Mouse (Mus musculus) forebrain, embryonic 14.5 days (tissue): ENCODE measurements around the gene Mafg. TPM values are rescaled to one million over a fixed set of nuclear protein-coding genes. Genes with fewer than 3 reads are reported as not detected.

Experiments
- ATAC-seq: fragments of 200-750 bp; cut with Nextera tagmentation; 2 replicates; pipeline ENCODE4 v1.8.0; 2017; ENCODE audit warnings: mild to moderate bottlenecking, moderate library complexity
- DNase-seq: peaks from one replicate; pipeline ENCODE4 v3.0.0-alpha.2; 2015; ENCODE audit warnings: low spot score
- H3K27ac ChIP-seq: fragments of 300-500 bp; sonication (generic); 2 replicates; pipeline ENCODE4 v1.5.1; 2014; ENCODE audit warnings: low read depth, mild to moderate bottlenecking, control low read depth, low read length, moderate library complexity
- H3K27me3 ChIP-seq: fragments of 300-500 bp; sonication (generic); replicated peaks from 2 replicates; pipeline ENCODE4 v1.6.1; 2014; ENCODE audit warnings: low read length, control low read depth, mixed read lengths; ENCODE audit not compliant: control insufficient read depth, insufficient read depth
- H3K36me3 ChIP-seq: fragments of 300-500 bp; sonication (generic); 2 replicates; pipeline ENCODE4 v1.6.1; 2014; ENCODE audit warnings: low read length, control low read depth; ENCODE audit not compliant: control insufficient read depth, insufficient read depth
- H3K4me1 ChIP-seq: fragments of 300-500 bp; sonication (generic); 2 replicates; pipeline ENCODE4 v1.6.1; 2014; ENCODE audit warnings: antibody characterized with exemption, low read length, control low read depth; ENCODE audit not compliant: control insufficient read depth, insufficient read depth
- H3K4me2 ChIP-seq: fragments of 300-500 bp; sonication (generic); 2 replicates; pipeline ENCODE4 v1.6.1; 2014; ENCODE audit warnings: mild to moderate bottlenecking, control low read depth, low read length
- H3K4me3 ChIP-seq: fragments of 300-500 bp; sonication (generic); 2 replicates; pipeline ENCODE4 v1.5.1; 2014; ENCODE audit warnings: low read depth, low read length, control low read depth
- H3K9ac ChIP-seq: fragments of 300-500 bp; sonication (generic); 2 replicates; pipeline ENCODE4 v1.6.1; 2014; ENCODE audit warnings: mild to moderate bottlenecking, low read length, control low read depth, moderate library complexity
- H3K9me3 ChIP-seq: fragments of 300-500 bp; sonication (generic); replicated peaks from 2 replicates; pipeline ENCODE4 v1.6.1; 2016; ENCODE audit warnings: low read length, control low read depth, mixed read lengths; ENCODE audit not compliant: control insufficient read depth
- WGBS: fragments of 180-500 bp; shearing (Covaris S2); extraction: QIAGEN DNeasy Blood & Tissue Kit; methylation state at CpG from one replicate; pipeline ENCODE4 v1.1.7; 2014; 5-methylcytosine and 5-hydroxymethylcytosine counted together
- polyA plus RNA-seq: library from polyadenylated mRNA; unstranded; fragments of >200 nt; fragmentation: Nextera tagmentation; extraction: Ambion mirVana; gene quantifications from 2 replicates; pipeline ENCODE4 v1.2.1, GENCODE M21; 2014

Mafg gene
- polyA plus RNA-seq, 1 experiment from 2014 or later: 20.0 TPM

GRCm38 (mm10) chr11:120618619-120619535 is 14.5 kb downstream of the Mafg start:
- Histone ChIP-seq H3K4me3 (no peak overlapping the region), H3K27ac (no peak overlapping the region), H3K36me3 (peaks cover 58% of the 10 kb centered on the region), H3K4me1 (peaks cover 9% of the 10 kb centered on the region), H3K9me3 (no peaks in the 10 kb centered on the region), H3K9ac (no peak overlapping the region), H3K4me2 (no peak overlapping the region), H3K27me3 (no peaks in the 10 kb centered on the region)
- ATAC-seq (no peak), DNase-seq (no peak)
- WGBS: 93% methylated on average over 25 of the region's 25 CpGs

DNA sequence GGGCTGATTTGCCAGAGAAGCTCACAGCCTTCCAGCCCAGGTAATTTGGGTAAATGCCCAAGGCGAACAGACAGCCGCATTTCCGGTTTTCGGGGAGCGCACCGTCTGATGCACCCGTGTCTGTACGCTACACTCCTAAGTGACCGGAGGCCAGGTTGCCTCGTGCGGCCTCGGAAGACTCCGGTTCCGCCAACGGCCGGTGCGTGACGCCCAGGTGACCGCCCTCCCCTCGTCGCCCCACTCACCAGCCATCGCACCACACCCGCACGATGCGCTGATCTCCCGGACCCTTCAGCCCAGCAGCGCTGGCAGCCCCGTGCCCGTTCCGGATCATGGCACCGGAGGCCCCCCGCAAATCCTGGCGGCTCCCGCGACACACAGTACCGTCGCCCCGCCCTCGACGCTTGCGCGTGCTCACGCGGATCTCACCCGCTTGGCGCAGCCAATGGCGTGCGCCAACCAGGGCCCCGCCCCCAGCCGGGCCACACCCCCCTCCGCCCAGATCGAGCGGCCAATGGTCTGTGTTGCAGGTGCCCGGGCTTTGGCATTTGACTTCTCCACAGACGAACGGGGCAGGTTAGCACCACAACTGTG is 15.8 kb downstream of the Mafg start, which contains the start of gene Pcyt2:
Gene Pcyt2 (minus strand): TSS at position 418 of the 594 bp plus-strand sequence.
- DNase-seq (peak; percentile 94), ATAC-seq (peak; percentile 97)
- 1% methylated on average over 56 of the region's 56 CpGs for WGBS
- Histone ChIP-seq H3K4me2 (peak within 1 kb of the TSS; percentile 82), H3K27me3 (no peaks in the 10 kb centered on the region), H3K9ac (peak within 1 kb of the TSS; percentile 90), H3K4me3 (peak within 1 kb of the TSS; percentile 84), H3K36me3 (peaks cover 61% of the 10 kb centered on the region), H3K4me1 (peaks cover 8% of the 10 kb centered on the region), H3K27ac (peak within 1 kb of the TSS; percentile 60; the same call in 1 of the 2 replicates), H3K9me3 (no peaks in the 10 kb centered on the region)

DNA sequence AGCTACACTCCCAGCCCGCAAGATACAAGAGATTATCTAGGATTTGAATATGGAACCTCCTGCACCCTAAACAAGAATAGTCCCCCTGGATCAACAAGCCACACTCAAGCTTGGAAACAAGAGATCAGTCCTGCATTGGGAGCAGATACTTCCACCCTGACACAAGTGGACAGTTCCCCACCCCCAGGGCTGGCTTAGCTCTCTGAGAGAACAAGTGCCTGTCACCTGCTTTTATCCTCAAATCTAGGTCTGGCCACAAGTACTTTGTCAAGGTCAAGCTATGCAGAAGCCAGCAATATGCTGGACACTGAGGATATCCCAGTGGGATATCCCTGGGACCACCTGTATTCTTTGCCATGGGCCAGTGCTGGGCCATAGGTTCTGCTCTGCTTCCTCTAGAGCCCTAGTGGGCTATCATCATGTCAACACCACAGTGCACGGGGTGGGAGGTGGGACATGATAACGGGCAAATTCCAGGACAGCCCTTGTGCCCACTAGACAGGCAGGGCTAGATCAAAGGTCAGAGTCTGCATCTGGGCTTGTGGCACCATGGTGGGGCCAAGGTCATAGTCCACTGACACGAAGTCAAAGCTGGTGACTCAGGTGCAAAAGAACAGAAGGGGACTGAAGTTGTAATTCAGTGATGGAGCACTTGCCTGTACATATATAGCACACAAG is 16.6 kb downstream of the Mafg start:
- WGBS: 53% methylated on average over 4 of the region's 4 CpGs
- peaks cover 8% of the 10 kb centered on the region for H3K4me1 ChIP-seq
- no peak for DNase-seq
- H3K9me3 ChIP-seq: no peaks in the 10 kb centered on the region
- 0 out of 2 replicates have a peak overlapping the region, but pooled peaks have one; percentile 60 for H3K27ac ChIP-seq
- peak overlapping the region; percentile 82 for H3K4me2 ChIP-seq
- no peak for ATAC-seq
- peak overlapping the region; percentile 90 for H3K9ac ChIP-seq
- H3K4me3 ChIP-seq: peak overlapping the region; percentile 84
- no peaks in the 10 kb centered on the region for H3K27me3 ChIP-seq
- peaks cover 62% of the 10 kb centered on the region for H3K36me3 ChIP-seq

- ATAC-seq (no peak), DNase-seq (no peak)
- 93% methylated on average over 11 of the region's 11 CpGs for WGBS
- Histone ChIP-seq H3K36me3 (peaks cover 62% of the 10 kb centered on the region), H3K27me3 (no peaks in the 10 kb centered on the region), H3K9ac (peak overlapping the region; percentile 7; the same call in 1 of the 2 replicates), H3K9me3 (no peaks in the 10 kb centered on the region), H3K4me2 (no peak overlapping the region), H3K4me3 (no peak overlapping the region), H3K27ac (no peak overlapping the region), H3K4me1 (peaks cover 8% of the 10 kb centered on the region)
These were observed 17.7 kb downstream of the Mafg start for GRCm38 (mm10) chr11:120615606-120616203.

DNA sequence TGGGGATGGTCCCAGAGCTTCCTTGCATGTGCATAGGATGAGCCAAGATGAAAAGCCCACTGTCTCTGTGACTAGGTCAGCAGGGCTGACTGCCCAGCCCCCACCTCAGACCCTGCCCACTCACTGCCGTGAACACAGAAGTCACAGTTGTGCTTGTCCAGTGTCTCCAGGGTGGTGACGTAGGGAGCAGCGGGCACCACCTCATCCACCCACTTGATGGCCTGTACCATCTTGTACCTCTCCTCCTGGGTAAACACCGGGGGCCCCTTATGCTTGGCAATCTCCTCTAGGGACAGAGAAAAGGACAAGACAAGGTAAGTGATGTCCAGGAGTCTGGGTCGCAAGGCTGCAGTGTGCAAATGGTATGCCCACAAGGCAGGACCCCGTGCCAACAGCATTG is 18.2 kb downstream of the Mafg start:
- H3K4me3 ChIP-seq: no peak overlapping the region
- peaks cover 62% of the 10 kb centered on the region for H3K36me3 ChIP-seq
- ATAC-seq (no peak), DNase-seq (no peak)
- peaks cover 8% of the 10 kb centered on the region for H3K4me1 ChIP-seq
- no peak overlapping the region for H3K4me2 ChIP-seq
- H3K9ac ChIP-seq: no peak overlapping the region
- no peaks in the 10 kb centered on the region for H3K9me3 ChIP-seq
- H3K27me3 ChIP-seq: no peaks in the 10 kb centered on the region
- no peak overlapping the region for H3K27ac ChIP-seq
- 99% methylated on average over 6 of the region's 6 CpGs for WGBS

DNA sequence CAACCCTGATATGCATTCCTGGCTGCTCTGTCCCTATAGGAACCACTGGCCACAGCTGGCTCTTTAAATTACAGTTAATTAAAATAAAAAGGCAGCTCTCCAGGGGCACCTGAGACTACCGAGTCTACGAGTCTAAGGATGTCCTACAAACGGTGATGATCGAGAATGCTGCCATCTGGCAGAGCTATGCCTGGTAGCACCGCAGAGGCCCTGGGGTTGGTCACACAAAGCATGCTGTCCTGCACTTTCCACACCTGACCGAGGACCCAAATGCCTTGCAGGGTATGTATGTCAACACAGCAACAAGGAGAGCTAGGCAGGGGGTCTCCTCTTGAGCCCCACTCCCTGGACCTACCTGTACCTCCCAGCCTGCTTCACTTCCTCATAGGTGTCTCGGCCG is 19.4 kb downstream of the Mafg start:
- Histone ChIP-seq H3K27me3 (0 out of 2 replicates have a peak, but pooled peaks cover 3% of the 10 kb centered on the region), H3K4me2 (no peak overlapping the region), H3K9me3 (no peaks in the 10 kb centered on the region), H3K9ac (no peak overlapping the region), H3K4me1 (peaks cover 8% of the 10 kb centered on the region), H3K36me3 (peaks cover 60% of the 10 kb centered on the region), H3K27ac (no peak overlapping the region), H3K4me3 (no peak overlapping the region)
- 86% methylated on average over 8 of the region's 8 CpGs for WGBS
- DNase-seq (no peak), ATAC-seq (no peak)

DNA sequence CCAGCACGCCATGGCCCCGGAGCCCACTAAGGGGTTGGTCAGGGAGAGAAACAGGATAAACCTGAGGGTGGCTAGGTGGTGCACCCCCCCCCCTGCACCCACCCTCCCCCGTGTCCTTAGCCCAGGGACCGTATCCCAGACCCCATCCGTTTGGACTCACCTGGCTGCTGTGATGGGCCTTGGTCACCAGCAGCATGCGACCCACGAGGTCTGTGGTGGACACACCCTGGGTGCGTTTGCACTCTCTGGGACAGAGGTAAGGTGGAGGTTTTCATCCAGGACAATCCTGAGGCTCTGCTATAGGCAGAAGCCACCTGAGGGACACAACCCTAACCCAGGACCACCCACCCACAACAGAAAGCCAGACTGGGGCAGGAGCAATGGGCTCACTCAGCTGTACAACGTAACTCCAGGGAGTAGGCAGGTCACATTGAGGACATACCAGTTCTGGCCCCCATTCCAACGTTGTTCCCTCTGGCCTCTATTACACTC is 19.9 kb downstream of the Mafg start:
- Histone ChIP-seq H3K36me3 (peaks cover 55% of the 10 kb centered on the region), H3K9ac (no peak overlapping the region), H3K4me3 (no peak overlapping the region), H3K9me3 (no peaks in the 10 kb centered on the region), H3K27me3 (0 out of 2 replicates have a peak, but pooled peaks cover 8% of the 10 kb centered on the region), H3K27ac (no peak overlapping the region), H3K4me1 (peaks cover 9% of the 10 kb centered on the region), H3K4me2 (no peak overlapping the region)
- WGBS: 86% methylated on average over 10 of the region's 10 CpGs
- ATAC-seq (no peak), DNase-seq (no peak)

DNA sequence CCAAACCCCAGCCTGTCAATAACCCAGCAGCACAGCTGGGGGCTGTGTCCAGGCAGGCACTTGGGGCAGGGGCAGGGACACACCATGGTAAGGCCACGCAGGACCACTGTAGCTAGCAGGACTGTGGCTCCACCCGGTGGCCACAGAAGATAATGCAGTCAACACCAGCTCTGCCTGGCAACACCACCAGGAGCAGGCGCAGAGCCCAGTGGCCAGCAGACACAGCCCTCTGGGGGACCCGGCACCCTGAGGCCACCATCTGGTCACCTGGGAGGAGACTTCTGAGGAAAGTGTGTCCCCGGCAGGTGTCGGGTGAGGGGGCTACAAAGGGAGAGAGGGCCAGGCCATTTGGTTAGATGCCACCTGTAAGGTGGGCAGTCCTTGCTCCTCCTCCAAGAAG is 20.6 kb downstream of the Mafg start:
- H3K36me3 ChIP-seq: peaks cover 50% of the 10 kb centered on the region
- DNase-seq (peak; percentile 62), ATAC-seq (no peak)
- H3K27ac ChIP-seq: no peak overlapping the region
- H3K4me1 ChIP-seq: peaks cover 12% of the 10 kb centered on the region
- no peaks in the 10 kb centered on the region for H3K9me3 ChIP-seq
- no peak overlapping the region for H3K4me2 ChIP-seq
- H3K27me3 ChIP-seq: 0 out of 2 replicates have a peak, but pooled peaks cover 9% of the 10 kb centered on the region
- H3K4me3 ChIP-seq: no peak overlapping the region
- no peak overlapping the region for H3K9ac ChIP-seq
- 44% methylated on average over 6 of the region's 6 CpGs for WGBS
